8 mouse cellular contexts compared by ENCODE assay signal in genomic region chr15:78720094-78720493, GRCm38 (mm10). TPM values are rescaled to one million over a fixed set of nuclear protein-coding genes. Genes with fewer than 3 reads are reported as not detected.
DNase-seq lines count a peak whose midpoint lies in the region; ATAC-seq and TF ChIP-seq lines count a peak whose summit lies in the region.

No protein-coding gene starts in this region.

- peaks cover 70% of the 10 kb centered on the region for H3K27me3 ChIP-seq in forebrain, embryonic 10.5 days (ENCODE audit: poor library complexity, severe bottlenecking)
- H3K27me3 ChIP-seq in hindbrain, embryonic 13.5 days = peaks cover 64% of the 10 kb centered on the region
- peaks cover 9% of the 10 kb centered on the region; the same call in 1 of the 2 replicates for H3K27me3 ChIP-seq in neural tube, embryonic 14.5 days (ENCODE audit: control insufficient read depth, insufficient read depth, low read length)

- H3K9ac ChIP-seq in hindbrain, embryonic 13.5 days = no peak overlapping the region
- no peak overlapping the region for H3K9ac ChIP-seq in neural tube, embryonic 14.5 days (replicated peaks; ENCODE audit: low read depth, low read length)

- peaks cover 35% of the 10 kb centered on the region for H3K4me1 ChIP-seq in forebrain, embryonic 10.5 days
- peaks cover 53% of the 10 kb centered on the region for H3K4me1 ChIP-seq in hindbrain, embryonic 13.5 days (replicated peaks)
- H3K4me1 ChIP-seq in neural tube, embryonic 14.5 days (ENCODE audit: control insufficient read depth, insufficient read depth, low read length) = 0 out of 2 replicates have a peak, but pooled peaks cover 4% of the 10 kb centered on the region

- 3% methylated on average over 16 of the region's 16 CpGs for WGBS in forebrain, embryonic 10.5 days
- WGBS in hindbrain, embryonic 13.5 days = 2% methylated on average over 16 of the region's 16 CpGs
- 2% methylated on average over 15 of the region's 16 CpGs for WGBS in neural tube, embryonic 14.5 days

- 0 out of 2 replicates have a peak overlapping the region, but pooled peaks have one; percentile 32 for H3K27ac ChIP-seq in left cerebral cortex, adult 2 months
- H3K27ac ChIP-seq in forebrain, embryonic 10.5 days = no peak overlapping the region
- H3K27ac ChIP-seq in hindbrain, embryonic 13.5 days = no peak overlapping the region
- H3K27ac ChIP-seq in neural tube, embryonic 14.5 days (ENCODE audit: low read depth, low read length) = no peak overlapping the region

- DNase-seq in left cerebral cortex, adult 2 months (ENCODE audit: extremely low spot score in 1 of 2, low spot score in 2 of 2) = peak; percentile 80
- DNase-seq in left cerebral cortex, adult 9 months (ENCODE audit: low spot score in 2 of 2) = no peak
- peak; percentile 76 for DNase-seq in brain, adult 2 months (ENCODE audit: low read depth, low spot score)
- DNase-seq in forebrain, embryonic 10.5 days (ENCODE audit: extremely low spot score, low spot score) = peak; percentile 74
- DNase-seq in lung, adult 18-20 months = peak; percentile 44 to 54
- peak; percentile 66 to 75 for DNase-seq in thymus, postnatal 36 days

- TF ChIP-seq CTCF in left cerebral cortex, adult 2 months (IDR thresholded peaks at IDR 0.05) = peak; percentile 78

- no peak overlapping the region for H3K4me3 ChIP-seq in left cerebral cortex, adult 2 months
- H3K4me3 ChIP-seq in forebrain, embryonic 10.5 days = peak overlapping the region; percentile 24; the same call in 1 of the 2 replicates
- no peak overlapping the region for H3K4me3 ChIP-seq in hindbrain, embryonic 13.5 days
- no peak overlapping the region for H3K4me3 ChIP-seq in neural tube, embryonic 14.5 days (ENCODE audit: low read depth, low read length)

- intact Hi-C loops in left cerebral cortex, adult 2 months (cut with DNase I) = loop anchor here (1.0 to 2.0 kb wide), 2 partner anchors 25 to 97 kb away; no protein-coding TSS in a partner anchor

- ATAC-seq in hindbrain, embryonic 13.5 days (ENCODE audit: low FRiP score) = no peak
- no peak for ATAC-seq in neural tube, embryonic 14.5 days (ENCODE audit: low read depth)

- H3K9me3 ChIP-seq in forebrain, embryonic 10.5 days = no peaks in the 10 kb centered on the region
- no peaks in the 10 kb centered on the region for H3K9me3 ChIP-seq in hindbrain, embryonic 13.5 days
- H3K9me3 ChIP-seq in neural tube, embryonic 14.5 days (ENCODE audit: control insufficient read depth, low read length) = no peaks in the 10 kb centered on the region

- peak overlapping the region; percentile 23; the same call in 1 of the 2 replicates for H3K4me2 ChIP-seq in hindbrain, embryonic 13.5 days
- peak overlapping the region; percentile 31; the same call in 1 of the 2 replicates for H3K4me2 ChIP-seq in neural tube, embryonic 14.5 days (ENCODE audit: low read depth, low read length)

- no peaks in the 10 kb centered on the region for H3K36me3 ChIP-seq in forebrain, embryonic 10.5 days (replicated peaks)
- no peaks in the 10 kb centered on the region for H3K36me3 ChIP-seq in hindbrain, embryonic 13.5 days
- H3K36me3 ChIP-seq in neural tube, embryonic 14.5 days (ENCODE audit: control insufficient read depth, insufficient read depth, low read length) = no peaks in the 10 kb centered on the region

RNA-seq across cellular contexts. Expression of gene Elfn2, which starts 1.5 kb away (rescaled TPM):
- total RNA-seq in left cerebral cortex, adult 2 months (2021) = 100 to 1,000 TPM; 144 to 177 TPM
- polyA plus RNA-seq in forebrain, embryonic 10.5 days (2016; fragmentation: Nextera tagmentation; extraction: Ambion mirVana) = 0.05 and 0.15 TPM in 2 replicates
- polyA plus RNA-seq in hindbrain, embryonic 13.5 days (2015; fragmentation: Nextera tagmentation; extraction: Ambion mirVana) = 4.6 and 5.0 TPM in 2 replicates
- 4.1 and 6.8 TPM in 2 replicates for polyA plus RNA-seq in neural tube, embryonic 14.5 days (2014; fragmentation: Nextera tagmentation; extraction: Ambion mirVana)

RNA-seq across cellular contexts. Expression of gene Mfng, which starts 53.2 kb away (rescaled TPM):
- total RNA-seq in left cerebral cortex, adult 2 months (2021) = 1 to 10 TPM; 5.0 to 6.2 TPM
- 71.1 and 83.6 TPM in 2 replicates for polyA plus RNA-seq in forebrain, embryonic 10.5 days (2016; fragmentation: Nextera tagmentation; extraction: Ambion mirVana)
- 36.7 and 40.1 TPM in 2 replicates for polyA plus RNA-seq in hindbrain, embryonic 13.5 days (2015; fragmentation: Nextera tagmentation; extraction: Ambion mirVana)
- 6.9 and 10.2 TPM in 2 replicates for polyA plus RNA-seq in neural tube, embryonic 14.5 days (2014; fragmentation: Nextera tagmentation; extraction: Ambion mirVana)

Comparison
In these comparisons a context has a peak if more than half of its experiments do, and no peak if none do; other contexts are left out.
1. DNase-seq: peak in left cerebral cortex, adult 2 months (2 of 2), brain, adult 2 months (single experiment), forebrain, embryonic 10.5 days (single experiment), lung, adult 18-20 months (2 of 2) and thymus, postnatal 36 days (2 of 2); none in left cerebral cortex, adult 9 months (0 of 2).